Mouse (Mus musculus): ENCODE results near the gene Scube1. TPM values are rescaled to one million over a fixed set of nuclear protein-coding genes. Genes with fewer than 3 reads are reported as not detected.

Scube1 gene
- total and polyA plus RNA-seq, 3 experiments: not detected

- Histone ChIP-seq H3K4me1 (ENCODE audit: control insufficient read depth in 1 of 2, insufficient read depth in 2 of 2) (no peaks in the 10 kb centered on the region), H3K36me3 (replicated peaks in 1 of 2; ENCODE audit: control insufficient read depth in 1 of 2, insufficient read depth in 1 of 2, low read length in 1 of 2) (no peaks in the 10 kb centered on the region), H3K27ac (ENCODE audit: insufficient read depth, low read depth) (no peak overlapping the region), H3K4me2 (ENCODE audit: insufficient read depth, low read depth, poor library complexity, severe bottlenecking) (no peak overlapping the region), H3K4me3 (replicated peaks in 1 of 3; ENCODE audit: low read depth in 2 of 3, low read length in 2 of 3, poor library complexity in 1 of 3) (no peak overlapping the region), H3K9me3 (replicated peaks; ENCODE audit: low read length) (peaks cover 11% of the 10 kb centered on the region), H3K9ac (ENCODE audit: insufficient read depth, low read depth) (no peak overlapping the region), H3K79me2 (replicated peaks; ENCODE audit: control insufficient read depth, extremely low read depth, insufficient read depth, poor library complexity, severe bottlenecking) (no peaks in the 10 kb centered on the region), H3K27me3 (replicated peaks) (peaks cover 84% of the 10 kb centered on the region)
- TF ChIP-seq BHLHE40 (IDR thresholded peaks at IDR 0.05; ENCODE audit: low read depth, low read length) (no peak), RAD21 (IDR thresholded peaks at IDR 0.05; ENCODE audit: low read depth, low read length) (no peak), SIN3A (IDR thresholded peaks at IDR 0.05; ENCODE audit: low read length) (no peak), CHD2 (IDR thresholded peaks at IDR 0.05; ENCODE audit: low read length) (no peak), PAX5 (IDR thresholded peaks at IDR 0.05; ENCODE audit: low read length) (no peak), MAZ (IDR thresholded peaks at IDR 0.05; ENCODE audit: low read depth, low read length) (no peak), NELFE (IDR thresholded peaks at IDR 0.05; ENCODE audit: low read depth, low read length) (no peak), GABPA (IDR thresholded peaks at IDR 0.05; ENCODE audit: insufficient replicate concordance, low read depth, low read length) (no peak)
- in situ Hi-C loops (cut with MboI; ENCODE audit: low pct_ligation_motif_present, low pct_unique_long_range_greater_than_20kb, low sequenced_read_pairs): no loop called here
- no peak for DNase-seq (ENCODE audit: extremely low read depth)
- dilution Hi-C loops (cut with MboI; ENCODE audit: extremely low pct_ligation_motif_present, extremely low pct_unique_long_range_greater_than_20kb, low sequenced_read_pairs): no loop called here
Measured at GRCm38 (mm10) chr15:83678606-83679005, 46.2 kb downstream of the Scube1 start.

GRCm38 (mm10) chr15:83678089-83678488, 46.7 kb downstream of the Scube1 start:
- peaks cover 11% of the 10 kb centered on the region for H3K9me3 ChIP-seq (replicated peaks; ENCODE audit: low read length)
- no peaks in the 10 kb centered on the region for H3K4me1 ChIP-seq (ENCODE audit: control insufficient read depth in 1 of 2, insufficient read depth in 2 of 2)
- DNase-seq (ENCODE audit: extremely low read depth): no peak
- peaks cover 83% of the 10 kb centered on the region for H3K27me3 ChIP-seq (replicated peaks)
- in situ Hi-C loops (cut with MboI; ENCODE audit: low pct_ligation_motif_present, low pct_unique_long_range_greater_than_20kb, low sequenced_read_pairs): no loop called here
- no peaks in the 10 kb centered on the region for H3K36me3 ChIP-seq (replicated peaks in 1 of 2; ENCODE audit: control insufficient read depth in 1 of 2, insufficient read depth in 1 of 2, low read length in 1 of 2)
- H3K4me3 ChIP-seq (replicated peaks in 1 of 3; ENCODE audit: low read depth in 2 of 3, low read length in 2 of 3, poor library complexity in 1 of 3): no peak overlapping the region
- dilution Hi-C loops (cut with MboI; ENCODE audit: extremely low pct_ligation_motif_present, extremely low pct_unique_long_range_greater_than_20kb, low sequenced_read_pairs): no loop called here
- H3K79me2 ChIP-seq (replicated peaks; ENCODE audit: control insufficient read depth, extremely low read depth, insufficient read depth, poor library complexity, severe bottlenecking): no peaks in the 10 kb centered on the region
- TF ChIP-seq ELF1 (IDR thresholded peaks at IDR 0.05; ENCODE audit: low read depth, low read length) (no peak), BHLHE40 (IDR thresholded peaks at IDR 0.05; ENCODE audit: low read depth, low read length) (no peak), ZNF384 (IDR thresholded peaks at IDR 0.05; ENCODE audit: low read depth, low read length) (no peak), RAD21 (IDR thresholded peaks at IDR 0.05; ENCODE audit: low read depth, low read length) (no peak), ETS1 (conservative IDR thresholded peaks at IDR 0.05; ENCODE audit: low read depth, low read length) (no peak), NRF1 (IDR thresholded peaks at IDR 0.05; ENCODE audit: low read depth, low read length) (no peak), POLR2AphosphoS2 (IDR thresholded peaks at IDR 0.05; ENCODE audit: low read depth, low read length) (no peak)
- H3K4me2 ChIP-seq (ENCODE audit: insufficient read depth, low read depth, poor library complexity, severe bottlenecking): no peak overlapping the region
- H3K27ac ChIP-seq (ENCODE audit: insufficient read depth, low read depth): no peak overlapping the region
- H3K9ac ChIP-seq (ENCODE audit: insufficient read depth, low read depth): no peak overlapping the region

- TF ChIP-seq CHD2 (IDR thresholded peaks at IDR 0.05; ENCODE audit: low read length) (no peak), POLR2A (IDR thresholded peaks at IDR 0.05; ENCODE audit: low read depth, low read length) (no peak), CHD1 (IDR thresholded peaks at IDR 0.05; ENCODE audit: low read depth, low read length) (no peak), SIN3A (IDR thresholded peaks at IDR 0.05; ENCODE audit: low read length) (no peak), MXI1 (IDR thresholded peaks at IDR 0.05; ENCODE audit: low read depth, low read length) (no peak), MAZ (IDR thresholded peaks at IDR 0.05; ENCODE audit: low read depth, low read length) (no peak)
- no peak for DNase-seq (ENCODE audit: extremely low read depth)
- H3K9ac ChIP-seq (ENCODE audit: insufficient read depth, low read depth): no peak overlapping the region
- no peak overlapping the region for H3K27ac ChIP-seq (ENCODE audit: insufficient read depth, low read depth)
- H3K4me2 ChIP-seq (ENCODE audit: insufficient read depth, low read depth, poor library complexity, severe bottlenecking): no peak overlapping the region
- H3K9me3 ChIP-seq (replicated peaks; ENCODE audit: low read length): peaks cover 11% of the 10 kb centered on the region
- H3K4me1 ChIP-seq (ENCODE audit: control insufficient read depth in 1 of 2, insufficient read depth in 2 of 2): no peaks in the 10 kb centered on the region
- H3K4me3 ChIP-seq (replicated peaks in 1 of 3; ENCODE audit: low read depth in 2 of 3, low read length in 2 of 3, poor library complexity in 1 of 3): no peak overlapping the region
- H3K79me2 ChIP-seq (replicated peaks; ENCODE audit: control insufficient read depth, extremely low read depth, insufficient read depth, poor library complexity, severe bottlenecking): no peaks in the 10 kb centered on the region
- dilution Hi-C loops (cut with MboI; ENCODE audit: extremely low pct_ligation_motif_present, extremely low pct_unique_long_range_greater_than_20kb, low sequenced_read_pairs): no loop called here
- in situ Hi-C loops (cut with MboI; ENCODE audit: low pct_ligation_motif_present, low pct_unique_long_range_greater_than_20kb, low sequenced_read_pairs): no loop called here
- H3K27me3 ChIP-seq (replicated peaks): peaks cover 79% of the 10 kb centered on the region
- H3K36me3 ChIP-seq (replicated peaks in 1 of 2; ENCODE audit: control insufficient read depth in 1 of 2, insufficient read depth in 1 of 2, low read length in 1 of 2): no peaks in the 10 kb centered on the region
Measured at GRCm38 (mm10) chr15:83677098-83677497, 47.7 kb downstream of the Scube1 start.

All from CH12.LX (cell line).